Mouse (Mus musculus): Measurements from ENCODE around the gene Rasgrf1. TPM values are rescaled to one million over a fixed set of nuclear protein-coding genes. Genes with fewer than 3 reads are reported as not detected.

Gene Rasgrf1
- total RNA-seq, 2 experiments from 2014 or later, result not detected

Other genes starting within 250 kb of the Rasgrf1 start
- 116 and 130 TPM in 2 replicates for gene Tmed3, start 204.8 kb upstream of the Rasgrf1 start, total RNA-seq (2015)
- 114 and 127 TPM in 2 replicates for gene Tmed3, start 204.8 kb upstream of the Rasgrf1 start, total RNA-seq (2017)
- not detected in 2 replicates for gene Ankrd34c, start 171.4 kb upstream of the Rasgrf1 start, total RNA-seq (2015)
- gene Ankrd34c, start 171.4 kb upstream of the Rasgrf1 start, total RNA-seq (2017), result not detected in 2 replicates
- gene Ctsh, start 144.2 kb downstream of the Rasgrf1 start, total RNA-seq (2015), result 677 and 692 TPM in 2 replicates
- gene Ctsh, start 144.2 kb downstream of the Rasgrf1 start, total RNA-seq (2017), result 321 and 348 TPM in 2 replicates
- gene Morf4l1, start 204.9 kb downstream of the Rasgrf1 start, total RNA-seq (2015), result 322 and 341 TPM in 2 replicates
- gene Morf4l1, start 204.9 kb downstream of the Rasgrf1 start, total RNA-seq (2017), result 148 and 202 TPM in 2 replicates